Mouse (Mus musculus) lung, embryonic 14.5 days (tissue): ENCODE data around the gene Ldlrad3. TPM values are rescaled to one million over a fixed set of nuclear protein-coding genes. Genes with fewer than 3 reads are reported as not detected.

Experiments
- ATAC-seq: fragments of 200-750 bp; cut with Nextera tagmentation; 2 replicates; pipeline ENCODE4 v1.8.0; 2017; ENCODE audit warnings: mild to moderate bottlenecking, moderate TSS enrichment, moderate library complexity; ENCODE audit not compliant: insufficient read depth
- DNase-seq: peaks from one replicate; pipeline ENCODE4 v3.0.0-alpha.2; 2015
- H3K27ac ChIP-seq: fragments of 300-500 bp; sonication (generic); 2 replicates; pipeline ENCODE4 v1.5.1; 2014; ENCODE audit warnings: low read depth, mild to moderate bottlenecking, moderate library complexity
- H3K27me3 ChIP-seq: fragments of 300-500 bp; sonication (generic); 2 replicates; pipeline ENCODE4 v1.6.1; 2014; ENCODE audit warnings: low read length, control low read depth; ENCODE audit not compliant: insufficient read depth
- H3K36me3 ChIP-seq: fragments of 300-500 bp; sonication (generic); 2 replicates; pipeline ENCODE4 v1.6.1; 2014; ENCODE audit warnings: control low read depth; ENCODE audit not compliant: insufficient read depth
- H3K4me1 ChIP-seq: fragments of 300-500 bp; sonication (generic); 2 replicates; pipeline ENCODE4 v1.6.1; 2014; ENCODE audit warnings: antibody characterized with exemption, control low read depth; ENCODE audit not compliant: insufficient read depth
- H3K4me2 ChIP-seq: fragments of 300-500 bp; sonication (generic); 2 replicates; pipeline ENCODE4 v1.6.1; 2014; ENCODE audit warnings: mild to moderate bottlenecking
- H3K4me3 ChIP-seq: fragments of 300-500 bp; sonication (generic); 2 replicates; pipeline ENCODE4 v1.5.1; 2014; ENCODE audit warnings: low read depth, low read length
- H3K9ac ChIP-seq: fragments of 300-500 bp; sonication (generic); 2 replicates; pipeline ENCODE4 v1.6.1; 2014
- H3K9me3 ChIP-seq: fragments of 300-500 bp; sonication (generic); 2 replicates; pipeline ENCODE4 v1.6.1; 2016; ENCODE audit warnings: low read depth, low read length, control low read depth
- CTCF ChIP-seq: IDR thresholded peaks from 2 replicates; pipeline ENCODE4 v1.5.1; 2016; ENCODE audit warnings: antibody characterized with exemption, low read depth
- WGBS: fragments of 180-500 bp; shearing (Covaris S2); extraction: QIAGEN DNeasy Blood & Tissue Kit; methylation state at CpG from one replicate; pipeline ENCODE4 v1.1.7; 2014; 5-methylcytosine and 5-hydroxymethylcytosine counted together
- polyA plus RNA-seq: library from polyadenylated mRNA; unstranded; fragments of >200 nt; fragmentation: Nextera tagmentation; extraction: Ambion mirVana; gene quantifications from 2 replicates; pipeline ENCODE4 v1.2.1, GENCODE M21; 2014

Gene Ldlrad3
- polyA plus RNA-seq, 1 experiment from 2014 or later, result 60.4 TPM

- no peak overlapping the region for H3K4me3 ChIP-seq
- no peak overlapping the region for H3K4me2 ChIP-seq
- ATAC-seq (no peak), DNase-seq (no peak)
- 35% methylated on average over 5 of the region's 5 CpGs for WGBS
- H3K9ac ChIP-seq, result no peak overlapping the region
- no peaks in the 10 kb centered on the region for H3K27me3 ChIP-seq
- H3K27ac ChIP-seq, result no peak overlapping the region
- no peak for TF ChIP-seq CTCF
- H3K9me3 ChIP-seq, result no peaks in the 10 kb centered on the region
- H3K4me1 ChIP-seq, result peaks cover 21% of the 10 kb centered on the region
- no peaks in the 10 kb centered on the region for H3K36me3 ChIP-seq
Observed at GRCm38 (mm10) chr2:101965515-101965914, 220.7 kb downstream of the Ldlrad3 start.

- ATAC-seq (no peak), DNase-seq (no peak)
- Histone ChIP-seq H3K27ac (no peak overlapping the region), H3K36me3 (no peaks in the 10 kb centered on the region), H3K4me2 (no peak overlapping the region), H3K27me3 (no peaks in the 10 kb centered on the region), H3K4me3 (no peak overlapping the region), H3K4me1 (peaks cover 21% of the 10 kb centered on the region), H3K9ac (no peak overlapping the region), H3K9me3 (no peaks in the 10 kb centered on the region)
- TF ChIP-seq CTCF, result no peak
- 72% methylated on average over 3 of the region's 3 CpGs for WGBS
Observed at GRCm38 (mm10) chr2:101963367-101963766, 222.8 kb downstream of the Ldlrad3 start.

GRCm38 (mm10) chr2:101962349-101962748 lies 223.8 kb downstream of the Ldlrad3 start:
- 70% methylated on average over 7 of the region's 7 CpGs for WGBS
- ATAC-seq, result no peak
- Histone ChIP-seq H3K27me3 (no peaks in the 10 kb centered on the region), H3K9me3 (no peaks in the 10 kb centered on the region), H3K27ac (no peak overlapping the region), H3K36me3 (no peaks in the 10 kb centered on the region), H3K9ac (no peak overlapping the region), H3K4me3 (no peak overlapping the region), H3K4me1 (peaks cover 17% of the 10 kb centered on the region), H3K4me2 (no peak overlapping the region)
- TF ChIP-seq CTCF, result no peak
- DNase-seq, result no peak

GRCm38 (mm10) chr2:101961391-101961790 lies 224.8 kb downstream of the Ldlrad3 start:
- Histone ChIP-seq H3K9me3 (no peaks in the 10 kb centered on the region), H3K9ac (no peak overlapping the region), H3K4me3 (no peak overlapping the region), H3K27me3 (no peaks in the 10 kb centered on the region), H3K36me3 (no peaks in the 10 kb centered on the region), H3K4me1 (peaks cover 14% of the 10 kb centered on the region; the same call in 1 of the 2 replicates), H3K4me2 (no peak overlapping the region), H3K27ac (no peak overlapping the region)
- no peak for TF ChIP-seq CTCF
- WGBS, result 71% methylated on average over 1 of the region's 1 CpGs
- no peak for DNase-seq
- ATAC-seq, result no peak

GRCm38 (mm10) chr2:101960658-101961057 lies 225.5 kb downstream of the Ldlrad3 start:
- ATAC-seq, result 0 out of 2 replicates have a peak, but pooled peaks have one; percentile 11
- Histone ChIP-seq H3K36me3 (no peaks in the 10 kb centered on the region), H3K27ac (no peak overlapping the region), H3K9ac (no peak overlapping the region), H3K4me1 (peaks cover 10% of the 10 kb centered on the region; the same call in 1 of the 2 replicates), H3K4me2 (no peak overlapping the region), H3K27me3 (no peaks in the 10 kb centered on the region), H3K9me3 (no peaks in the 10 kb centered on the region), H3K4me3 (no peak overlapping the region)
- WGBS, result 55% methylated on average over 8 of the region's 8 CpGs
- no peak for TF ChIP-seq CTCF
- DNase-seq, result peak; percentile 28

- H3K9ac ChIP-seq, result no peak overlapping the region
- ATAC-seq (no peak), DNase-seq (no peak)
- H3K36me3 ChIP-seq, result peaks cover 31% of the 10 kb centered on the region
- H3K9me3 ChIP-seq, result no peaks in the 10 kb centered on the region
- H3K27me3 ChIP-seq, result no peaks in the 10 kb centered on the region
- 60% methylated on average over 10 of the region's 10 CpGs for WGBS
- H3K4me2 ChIP-seq, result no peak overlapping the region
- H3K4me3 ChIP-seq, result no peak overlapping the region
- H3K27ac ChIP-seq, result no peak overlapping the region
- peaks cover under 1% of the 10 kb centered on the region; the same call in 1 of the 2 replicates for H3K4me1 ChIP-seq
- no peak for TF ChIP-seq CTCF
Observed at GRCm38 (mm10) chr2:101956125-101956524, 230.1 kb downstream of the Ldlrad3 start.

- Histone ChIP-seq H3K27me3 (no peaks in the 10 kb centered on the region), H3K36me3 (peaks cover 31% of the 10 kb centered on the region), H3K4me2 (no peak overlapping the region), H3K9me3 (no peaks in the 10 kb centered on the region), H3K4me3 (no peak overlapping the region), H3K9ac (no peak overlapping the region), H3K4me1 (no peaks in the 10 kb centered on the region), H3K27ac (no peak overlapping the region)
- 84% methylated on average over 8 of the region's 8 CpGs for WGBS
- DNase-seq (no peak), ATAC-seq (no peak)
- TF ChIP-seq CTCF, result no peak
Observed at GRCm38 (mm10) chr2:101952951-101953361, 233.2 kb downstream of the Ldlrad3 start.
